Mouse (Mus musculus) bone marrow macrophage, adult 2 months (primary cell): ENCODE data around the gene Lrrfip2. TPM values are rescaled to one million over a fixed set of nuclear protein-coding genes. Genes with fewer than 3 reads are reported as not detected.

Experiments used
- H3K27ac ChIP-seq: 2 replicates; pipeline ENCODE4 v1.5.1; 2012; ENCODE audit warnings: low read depth, low read length; ENCODE audit not compliant: insufficient read depth
- H3K4me1 ChIP-seq: 2 replicates; pipeline ENCODE4 v1.6.1; 2012; ENCODE audit warnings: low read length; ENCODE audit not compliant: control insufficient read depth, insufficient read depth
- H3K4me3 ChIP-seq: 2 replicates; pipeline ENCODE4 v1.5.1; 2012; ENCODE audit warnings: mild to moderate bottlenecking, low read length, moderate library complexity; ENCODE audit not compliant: insufficient read depth
- CTCF ChIP-seq: IDR thresholded peaks from 2 replicates; pipeline ENCODE4 v1.5.1; 2012; ENCODE audit warnings: low read depth, mild to moderate bottlenecking, low read length, moderate library complexity
- POLR2A ChIP-seq: IDR thresholded peaks from 2 replicates; pipeline ENCODE4 v1.6.1; 2012; ENCODE audit warnings: mild to moderate bottlenecking, low read depth, low read length, borderline replicate concordance
- polyA plus RNA-seq: library from polyadenylated mRNA; stranded (reverse); fragments of >200 nt; gene quantifications from 2 replicates; pipeline ENCODE4 v1.2.4, GENCODE M21; 2012; ENCODE audit not compliant: missing spikeins, insufficient read depth, insufficient read length

Gene Lrrfip2
- polyA plus RNA-seq, 1 experiment = 67.7 TPM

DNA sequence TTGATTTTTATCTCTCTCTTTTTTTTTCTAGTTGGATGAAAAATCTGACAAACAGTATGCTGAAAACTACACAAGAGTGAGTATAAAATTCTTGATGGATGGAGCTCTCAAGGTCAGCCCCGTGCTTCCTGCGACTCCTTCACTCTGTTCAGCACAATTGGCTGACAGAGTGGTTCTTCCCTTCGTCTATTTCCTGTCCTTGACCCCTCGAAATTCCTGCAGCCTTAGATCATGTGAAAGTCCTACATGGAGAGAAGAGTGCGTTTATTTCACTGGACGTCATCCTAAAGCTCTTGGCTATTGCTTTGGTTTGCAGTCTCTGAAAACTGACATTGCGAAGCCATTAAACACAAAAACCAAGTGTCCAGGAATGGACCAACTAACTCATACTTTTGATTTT, 71.3 kb downstream of the Lrrfip2 start:
- Histone ChIP-seq H3K4me3 (no peak overlapping the region), H3K27ac (no peak overlapping the region), H3K4me1 (peaks cover 3% of the 10 kb centered on the region)
- no peak for TF ChIP-seq CTCF
- TF ChIP-seq POLR2A = no peak

DNA sequence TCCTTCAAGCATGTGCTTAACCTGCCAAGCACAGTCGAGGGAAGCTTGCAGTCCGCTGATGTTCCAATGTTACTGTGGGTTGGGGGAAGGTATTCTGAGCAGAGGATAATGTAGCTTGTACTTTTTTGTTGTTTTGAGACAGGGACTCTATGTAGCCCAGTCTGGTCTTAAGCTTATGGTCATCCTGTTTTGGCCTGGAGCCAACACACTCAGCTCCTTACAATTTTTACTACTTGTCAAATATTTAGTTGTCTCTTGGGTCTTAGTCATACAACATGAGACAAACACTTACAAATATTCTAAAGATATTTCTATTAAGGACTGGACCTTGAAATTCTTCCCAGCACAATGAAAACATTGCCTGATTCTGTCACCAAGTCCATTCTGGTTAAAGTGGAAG, 75.8 kb downstream of the Lrrfip2 start:
- Histone ChIP-seq H3K4me3 (no peak overlapping the region), H3K27ac (no peak overlapping the region), H3K4me1 (peaks cover 8% of the 10 kb centered on the region)
- no peak for TF ChIP-seq CTCF
- no peak for TF ChIP-seq POLR2A

DNA sequence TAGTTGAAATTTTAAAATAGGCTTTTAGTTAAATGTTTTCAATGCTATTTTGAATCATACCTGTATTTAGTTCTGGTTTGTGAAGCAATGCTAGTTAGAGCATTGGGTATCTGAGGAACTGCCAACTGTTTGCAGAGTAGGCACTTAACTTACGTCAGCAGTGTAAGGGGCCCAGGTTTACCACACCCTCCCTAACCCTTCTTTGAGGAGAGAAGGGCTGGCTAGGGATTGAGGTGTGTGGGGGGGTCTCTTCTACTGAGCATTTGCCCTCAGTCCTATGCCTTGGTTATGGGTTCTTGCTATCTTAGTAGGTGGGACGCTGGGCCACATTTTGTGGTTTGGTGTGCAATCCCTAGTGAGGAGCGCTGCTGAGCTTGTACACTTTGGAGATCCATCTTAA, 79.7 kb downstream of the Lrrfip2 start:
- no peak for TF ChIP-seq POLR2A
- no peak overlapping the region for H3K4me3 ChIP-seq
- no peak overlapping the region for H3K27ac ChIP-seq
- H3K4me1 ChIP-seq = peaks cover 9% of the 10 kb centered on the region

DNA sequence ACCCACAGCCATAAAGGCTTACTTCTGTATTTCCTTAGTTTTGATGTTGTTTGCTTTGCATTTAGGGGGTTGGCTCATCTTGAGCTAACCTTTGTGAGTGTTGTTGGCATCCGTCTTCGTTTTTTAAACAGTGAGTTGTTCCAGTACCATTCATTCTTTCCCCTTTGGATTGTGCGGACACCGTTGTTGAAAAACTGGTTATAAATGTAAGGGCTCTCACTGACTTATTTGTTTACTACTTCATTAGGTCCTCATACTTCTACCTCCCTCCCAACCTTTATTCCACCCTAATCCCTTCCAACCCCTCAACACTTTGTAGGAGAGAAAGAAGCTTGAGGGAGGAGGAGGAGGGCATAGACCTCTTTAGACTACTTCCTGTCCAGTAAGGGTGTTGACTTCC, 80.3 kb downstream of the Lrrfip2 start:
- peaks cover 9% of the 10 kb centered on the region for H3K4me1 ChIP-seq
- no peak overlapping the region for H3K4me3 ChIP-seq
- TF ChIP-seq CTCF (no peak), POLR2A (no peak)
- H3K27ac ChIP-seq = no peak overlapping the region

DNA sequence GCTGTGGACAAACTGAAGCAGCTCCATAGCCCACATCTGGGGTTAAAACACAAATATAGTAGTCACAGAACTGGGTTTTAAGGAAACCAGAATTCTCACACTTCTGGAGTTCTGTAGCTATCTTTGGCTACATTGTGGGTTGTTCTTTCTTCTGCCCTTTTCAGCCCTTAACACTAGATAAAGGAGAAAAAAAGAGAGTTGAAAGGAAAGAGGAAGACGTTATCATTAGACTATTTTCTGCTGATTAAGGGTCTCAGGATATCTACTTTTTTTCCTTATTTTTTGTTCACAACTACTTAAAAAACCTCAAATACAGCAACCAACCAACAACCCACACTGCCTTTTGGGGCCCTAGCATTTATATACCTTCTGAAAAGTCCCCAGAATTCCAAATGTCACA, 80.9 kb downstream of the Lrrfip2 start:
- TF ChIP-seq POLR2A (no peak), CTCF (no peak)
- Histone ChIP-seq H3K4me3 (no peak overlapping the region), H3K4me1 (peaks cover 9% of the 10 kb centered on the region), H3K27ac (no peak overlapping the region)

DNA sequence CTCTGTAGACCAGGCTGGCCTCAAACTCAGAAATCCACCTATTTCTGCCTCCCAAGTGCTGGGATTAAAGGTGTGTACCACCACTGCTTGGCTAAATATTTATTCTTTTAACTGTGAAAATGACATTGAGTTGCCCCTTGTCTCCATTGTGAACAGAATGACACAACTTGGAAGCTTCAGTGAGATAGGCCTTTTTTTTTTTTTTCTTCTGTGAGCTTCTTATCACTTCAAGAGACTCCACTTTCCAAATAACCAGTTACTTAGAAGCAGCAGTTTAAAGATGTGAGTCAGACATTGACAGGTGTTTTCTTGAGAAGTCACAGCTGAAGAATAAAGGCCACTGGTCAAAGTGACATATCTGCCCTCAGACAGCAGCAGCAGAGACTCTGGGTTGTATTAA, 82.8 kb downstream of the Lrrfip2 start:
- Histone ChIP-seq H3K4me1 (peaks cover 9% of the 10 kb centered on the region), H3K27ac (no peak overlapping the region), H3K4me3 (no peak overlapping the region)
- TF ChIP-seq POLR2A (no peak), CTCF (no peak)

DNA sequence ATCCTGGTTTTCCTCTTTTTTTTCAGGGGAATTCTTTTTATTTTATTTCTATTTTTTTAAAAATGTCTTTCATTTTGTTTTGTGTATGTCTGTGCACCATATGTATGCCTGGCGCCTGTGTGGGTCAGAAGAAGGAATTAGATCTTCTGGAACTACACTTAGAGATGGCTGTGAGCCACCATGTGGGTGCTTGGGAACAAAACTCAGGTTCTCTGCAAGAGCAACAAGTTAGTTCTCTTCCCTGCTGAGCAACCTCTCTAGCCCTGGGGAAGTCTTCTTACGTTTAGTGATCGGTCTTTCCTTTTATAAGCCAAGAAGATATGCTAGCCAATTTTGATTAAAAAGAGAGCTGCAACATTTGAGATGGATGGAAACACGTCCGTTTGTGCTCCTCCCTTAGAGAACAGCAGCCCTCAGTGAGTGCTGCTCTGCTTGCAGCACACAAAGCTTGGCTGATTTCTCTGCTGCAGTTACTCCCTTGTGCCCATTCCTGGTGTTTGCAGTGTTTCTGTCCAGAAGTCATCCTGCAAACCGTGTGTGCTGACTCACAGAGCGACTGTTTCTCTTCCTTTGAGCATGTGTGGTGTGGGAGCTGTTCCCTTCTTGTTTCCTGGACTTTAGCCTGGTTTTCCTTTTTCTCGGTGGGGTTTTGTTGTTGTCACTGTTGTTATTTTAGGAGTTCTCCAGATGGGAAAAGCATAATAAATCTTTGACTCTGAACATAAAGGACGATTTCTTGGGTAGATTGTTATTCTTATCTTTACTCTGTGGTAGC, 87.4 kb downstream of the Lrrfip2 start:
- no peak overlapping the region for H3K27ac ChIP-seq
- H3K4me3 ChIP-seq = no peak overlapping the region
- no peak for TF ChIP-seq POLR2A
- peaks cover 6% of the 10 kb centered on the region; the same call in 1 of the 2 replicates for H3K4me1 ChIP-seq

DNA sequence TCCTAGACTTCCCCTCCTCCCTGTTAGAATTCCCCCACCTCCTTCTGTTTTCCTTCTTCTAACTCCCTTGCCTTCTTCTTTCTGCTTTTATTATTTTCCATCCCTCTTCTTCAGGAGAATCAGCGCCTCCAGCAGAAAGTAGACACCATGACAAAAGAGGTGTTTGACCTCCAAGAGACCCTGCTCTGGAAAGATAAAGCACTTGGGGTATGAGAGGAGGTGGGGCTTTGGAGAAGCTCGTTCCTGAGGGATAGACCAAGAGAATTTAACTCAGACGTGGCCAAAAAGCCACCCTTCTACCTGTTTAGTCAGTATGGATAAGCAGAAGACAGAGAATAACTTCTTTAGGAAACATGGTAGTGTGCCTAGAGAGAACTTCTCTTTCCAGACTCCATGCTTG, 90.3 kb downstream of the Lrrfip2 start:
- H3K4me3 ChIP-seq = no peak overlapping the region
- H3K4me1 ChIP-seq = peaks cover 15% of the 10 kb centered on the region

DNA sequence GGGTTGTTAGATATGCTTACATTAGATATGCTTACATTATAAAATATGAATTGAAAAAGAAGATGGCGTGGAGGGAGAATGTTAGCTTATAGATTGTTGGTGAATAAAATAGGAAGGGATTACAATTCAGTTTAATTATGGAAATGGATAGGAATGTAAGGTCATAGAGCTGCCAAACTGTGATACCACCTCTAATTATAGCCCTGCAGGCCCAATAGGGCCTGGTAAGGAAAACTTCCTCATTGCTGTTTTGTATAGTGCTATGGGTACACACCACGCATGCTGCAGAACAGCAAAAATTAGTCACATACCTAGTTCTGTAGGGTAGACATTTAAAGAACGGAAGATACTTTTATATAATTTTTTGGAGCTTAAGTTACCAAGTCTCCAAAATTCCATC, 90.8 kb downstream of the Lrrfip2 start:
- Histone ChIP-seq H3K4me3 (no peak overlapping the region), H3K4me1 (peaks cover 20% of the 10 kb centered on the region), H3K27ac (no peak overlapping the region)
- TF ChIP-seq POLR2A (no peak), CTCF (no peak)

More for the DNA sequence above, 90.3 kb downstream of the Lrrfip2 start:
- no peak overlapping the region for H3K27ac ChIP-seq
- no peak for TF ChIP-seq POLR2A
- no peak for TF ChIP-seq CTCF

DNA sequence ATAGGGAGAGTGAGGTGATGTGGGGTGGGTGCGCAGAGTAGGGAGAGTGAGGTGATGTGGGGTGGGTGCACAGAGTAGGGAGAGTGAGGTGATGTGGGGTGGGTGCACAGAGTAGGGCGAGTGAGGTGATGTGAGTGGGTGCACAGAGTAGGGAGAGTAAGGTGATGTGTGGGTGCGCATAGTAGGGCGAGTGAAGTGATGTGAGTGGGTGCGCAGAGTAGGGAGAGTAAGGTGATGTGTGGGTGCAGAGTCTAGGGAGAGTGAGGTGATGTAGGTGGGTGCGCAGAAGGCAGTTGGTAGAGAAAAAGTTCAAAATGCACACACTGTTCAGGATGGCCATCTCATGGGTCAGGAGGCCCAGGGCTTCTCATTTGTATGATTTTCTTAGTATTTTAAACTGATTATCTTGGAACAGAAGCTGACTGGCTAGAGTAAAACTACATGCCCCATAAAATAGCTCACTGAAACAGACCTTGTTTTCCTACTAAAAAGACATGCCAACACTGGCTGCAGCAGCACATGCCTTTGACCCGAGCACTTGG, 91.8 kb downstream of the Lrrfip2 start:
- no peak overlapping the region for H3K27ac ChIP-seq
- peaks cover 27% of the 10 kb centered on the region for H3K4me1 ChIP-seq
- H3K4me3 ChIP-seq = no peak overlapping the region
- no peak for TF ChIP-seq CTCF
- TF ChIP-seq POLR2A = no peak

DNA sequence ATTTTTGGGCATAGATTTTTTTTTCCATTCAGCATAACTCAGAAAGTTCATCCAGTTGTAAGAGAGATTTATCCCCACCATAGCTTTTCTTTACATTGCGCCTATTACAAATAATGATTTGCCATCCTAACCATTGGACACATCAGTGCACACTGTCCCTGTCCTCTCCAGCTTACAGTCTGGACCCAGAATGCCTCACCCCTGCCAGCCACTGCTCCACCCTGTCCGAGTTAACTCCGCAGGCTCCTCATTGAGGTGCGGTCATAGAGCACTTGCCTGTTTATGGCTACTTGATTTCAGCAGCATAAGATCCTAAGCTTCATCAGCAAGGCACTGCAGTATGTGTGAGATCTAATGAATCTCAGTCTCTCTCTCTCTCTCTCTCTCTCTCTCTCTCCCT, 93.0 kb downstream of the Lrrfip2 start:
- TF ChIP-seq CTCF (no peak), POLR2A (no peak)
- no peak overlapping the region for H3K4me3 ChIP-seq
- H3K27ac ChIP-seq = no peak overlapping the region

More for the DNA sequence above, 93.0 kb downstream of the Lrrfip2 start:
- peaks cover 29% of the 10 kb centered on the region for H3K4me1 ChIP-seq
